Mouse (Mus musculus) bone marrow, adult 2 months (tissue): ENCODE measurements around the gene Hbq1b.

ENCODE experiments used
- CTCF ChIP-seq: fragments of 200-500 bp; IDR thresholded peaks from 2 replicates; pipeline ENCODE4 v1.5.1; 2011; ENCODE audit warnings: low read length, control low read depth; ENCODE audit not compliant: control insufficient read depth, insufficient read depth
- POLR2A ChIP-seq: fragments of 200-500 bp; IDR thresholded peaks from 2 replicates; pipeline ENCODE4 v1.6.1; 2011; ENCODE audit warnings: low read depth, mild to moderate bottlenecking, control low read depth, low read length, borderline replicate concordance; ENCODE audit not compliant: control insufficient read depth

DNA sequence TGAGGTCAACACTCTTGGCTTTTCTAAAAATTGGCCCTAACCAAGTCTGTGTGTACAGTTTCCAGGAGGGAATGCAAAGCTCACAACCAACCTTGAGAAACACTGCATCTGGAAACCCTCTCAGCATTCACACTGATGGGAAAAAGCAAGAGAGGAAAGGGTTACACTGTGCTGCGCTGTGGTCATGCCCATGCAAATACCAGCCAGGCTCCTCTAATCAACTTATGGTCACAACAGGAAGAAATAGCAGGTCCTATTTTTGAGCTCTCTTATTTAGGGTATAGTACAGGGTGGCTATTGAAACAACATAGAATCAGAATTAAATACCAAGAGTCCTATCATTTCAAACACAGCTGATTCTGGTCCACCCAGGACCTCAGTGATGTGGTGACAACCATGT lies 42.1 kb upstream of the Hbq1b start:
- TF ChIP-seq POLR2A (no peak), CTCF (no peak)
